Mouse (Mus musculus) neutrophil, adult 65 days (primary cell): ENCODE measurements around the gene Akirin1. TPM values are rescaled to one million over a fixed set of nuclear protein-coding genes. Genes with fewer than 3 reads are reported as not detected.

ENCODE experiments used
- total RNA-seq: library from RNA; stranded (reverse); gene quantifications from 2 replicates; pipeline ENCODE4 v1.2.4, GENCODE M21; 2023

The Akirin1 gene
- 62.0 and 69.2 TPM in 2 replicates for total RNA-seq

GRCm38 (mm10) chr4:123750152-123750651 lies at the start of gene Akirin1:
Gene Akirin1 (minus strand): TSS chr4:123750345.

GRCm38 (mm10) chr4:123787191-123787985 lies 37.2 kb upstream of the Akirin1 start, which contains the start of gene Rhbdl2:
Gene Rhbdl2 (plus strand): TSS chr4:123787874.

GRCm38 (mm10) chr4:123717574-123718433 lies 32.3 kb downstream of the Akirin1 start, which contains the start of gene Ndufs5:
Gene Ndufs5 (minus strand): TSS chr4:123718202.

Other genes with a start within 250 kb of the Akirin1 start
- 158 and 196 TPM in 2 replicates for gene Macf1, start 66.0 kb downstream of the Akirin1 start, total RNA-seq
- 25.7 and 34.0 TPM in 2 replicates for gene Ndufs5, start 32.1 kb downstream of the Akirin1 start, total RNA-seq
- gene Rhbdl2, start 37.5 kb upstream of the Akirin1 start, total RNA-seq: not detected in 2 replicates
- not detected in 2 replicates for gene 4933427I04Rik, start 109.3 kb upstream of the Akirin1 start, total RNA-seq
- 6.2 and 8.0 TPM in 2 replicates for gene Mycbp, start 154.5 kb upstream of the Akirin1 start, total RNA-seq
- gene Rragc, start 167.1 kb upstream of the Akirin1 start, total RNA-seq: 61.1 and 63.0 TPM in 2 replicates
- 1.7 TPM in 1 of 2 replicates, not detected in the other for gene 4930535I16Rik, start 167.7 kb upstream of the Akirin1 start, total RNA-seq